Mouse (Mus musculus) mature B cell (primary cell): ENCODE data around the gene Uspl1.

ENCODE experiments used
- in situ Hi-C: fragments of 300-500 bp; cut with MboI; formaldehyde crosslinking; loops from 2 replicates; pipeline ENCODE4 v1.14.3; 2019

Uspl1 gene

GRCm38 (mm10) chr5:149209328-149209727 lies 25.2 kb downstream of the Uspl1 start:
- in situ Hi-C loops: no loop called here

GRCm38 (mm10) chr5:149211041-149211440 lies 26.9 kb downstream of the Uspl1 start:
- in situ Hi-C loops: no loop called here

DNA sequence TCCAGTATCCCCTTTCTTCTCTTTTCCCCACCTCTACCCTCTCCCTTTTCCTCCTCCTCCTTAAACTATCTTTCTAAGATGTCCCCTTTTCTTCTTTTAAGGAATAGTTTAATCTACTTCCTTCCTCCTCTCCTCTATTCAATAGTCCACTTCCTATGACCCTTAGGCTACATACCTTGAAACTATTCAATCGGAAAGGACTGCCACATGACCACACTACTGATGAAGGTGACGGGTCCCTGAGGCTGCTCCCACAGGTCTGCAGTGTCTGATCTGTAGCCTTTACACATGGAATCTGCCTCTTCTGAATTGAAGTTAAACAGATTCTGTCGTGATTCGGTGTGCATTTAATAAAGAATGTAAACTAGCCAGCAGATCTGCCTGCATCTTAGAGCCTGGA lies 28.7 kb downstream of the Uspl1 start:
- in situ Hi-C loops: no loop called here

DNA sequence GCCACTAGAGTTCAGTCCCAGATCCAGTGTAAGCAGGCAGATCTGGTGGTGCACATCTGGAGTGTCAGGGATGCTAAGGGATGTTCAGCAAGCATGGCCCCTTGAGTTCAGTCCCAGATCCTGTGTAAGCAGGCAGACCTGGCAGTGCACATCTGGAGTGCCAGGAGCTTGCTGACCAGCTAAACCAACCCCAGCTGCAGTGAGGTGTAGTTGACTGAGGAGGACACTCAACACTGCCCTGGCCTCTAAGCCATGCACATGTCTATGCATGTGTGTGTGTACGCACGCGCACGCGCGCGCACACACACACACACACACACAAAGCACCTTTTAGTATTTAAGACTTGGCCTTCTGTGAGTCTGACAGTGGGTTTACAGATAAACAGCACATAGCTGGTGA lies 31.4 kb downstream of the Uspl1 start:
- in situ Hi-C loops: no loop called here

- in situ Hi-C loops: no loop called here
These were observed 33.6 kb downstream of the Uspl1 start for GRCm38 (mm10) chr5:149217524-149218357.

GRCm38 (mm10) chr5:149219493-149219892 lies 35.3 kb downstream of the Uspl1 start:
- in situ Hi-C loops: no loop called here

DNA sequence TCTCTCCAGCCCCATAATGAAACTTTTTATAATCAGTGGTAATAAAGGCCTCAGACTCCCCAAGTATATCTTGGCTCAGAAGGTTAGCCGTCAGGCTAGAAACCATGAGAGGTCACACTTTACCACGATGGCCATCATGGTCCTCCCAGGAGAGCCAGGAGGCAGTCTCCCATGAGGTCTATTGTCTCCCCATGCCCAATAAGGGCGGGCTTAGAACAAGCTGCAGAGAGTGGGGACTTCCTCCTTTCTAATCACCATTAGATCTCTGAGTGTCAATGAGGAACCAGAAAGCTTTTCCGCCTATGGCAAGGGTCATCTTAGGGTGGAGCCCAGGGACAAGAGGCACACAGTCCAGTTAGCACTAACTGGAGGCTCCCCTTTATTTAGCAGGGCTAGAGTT lies 37.2 kb downstream of the Uspl1 start:
- in situ Hi-C loops: no loop called here

- in situ Hi-C loops: no loop called here
These were observed 40.5 kb downstream of the Uspl1 start for GRCm38 (mm10) chr5:149224666-149225065.

DNA sequence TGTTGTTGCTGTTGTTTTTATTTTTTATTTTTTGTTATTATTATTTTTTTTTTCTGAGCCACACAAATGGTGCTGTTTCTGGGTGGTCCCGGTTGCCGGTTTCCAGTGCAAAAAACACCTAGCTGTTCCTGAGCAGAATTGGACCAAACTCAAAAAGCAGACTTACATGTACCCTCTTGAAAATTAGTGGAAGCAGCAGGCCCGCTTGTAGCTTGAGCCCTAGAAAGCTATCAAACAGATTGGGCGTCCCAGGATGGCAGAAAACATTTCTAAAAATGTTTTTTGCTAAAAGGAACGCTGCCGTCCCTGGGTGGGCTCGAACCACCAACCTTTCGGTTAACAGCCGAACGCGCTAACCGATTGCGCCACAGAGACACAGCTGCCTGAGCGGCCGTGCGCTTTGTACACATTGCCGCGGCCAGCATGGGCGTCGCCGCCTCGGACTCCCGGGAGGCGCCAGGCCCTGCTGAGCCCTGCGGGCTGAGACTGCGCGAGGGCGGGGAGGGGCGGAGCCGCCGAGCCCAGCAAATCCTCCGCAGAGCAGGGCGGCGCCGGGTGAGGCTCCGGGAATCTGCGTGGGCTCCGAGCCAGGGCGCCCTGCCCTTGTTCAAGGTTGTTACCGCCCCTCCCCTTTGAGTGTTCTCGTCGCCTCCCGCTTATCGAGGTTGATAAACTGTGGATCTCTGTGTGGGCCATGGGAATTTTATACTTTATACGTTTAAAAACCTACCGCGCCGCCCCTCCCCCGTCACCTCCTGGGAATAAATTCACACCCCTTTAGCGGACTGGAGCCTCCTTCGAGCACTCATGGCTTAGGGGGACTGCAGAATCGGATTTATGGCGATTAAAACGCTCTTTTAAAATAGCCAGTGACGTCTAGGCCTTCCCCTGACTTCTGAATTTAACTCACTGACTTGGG lies 44.8 kb downstream of the Uspl1 start:
- in situ Hi-C loops: no loop called here

- in situ Hi-C loops: no loop called here
These were observed 45.6 kb downstream of the Uspl1 start for GRCm38 (mm10) chr5:149229619-149230339.

DNA sequence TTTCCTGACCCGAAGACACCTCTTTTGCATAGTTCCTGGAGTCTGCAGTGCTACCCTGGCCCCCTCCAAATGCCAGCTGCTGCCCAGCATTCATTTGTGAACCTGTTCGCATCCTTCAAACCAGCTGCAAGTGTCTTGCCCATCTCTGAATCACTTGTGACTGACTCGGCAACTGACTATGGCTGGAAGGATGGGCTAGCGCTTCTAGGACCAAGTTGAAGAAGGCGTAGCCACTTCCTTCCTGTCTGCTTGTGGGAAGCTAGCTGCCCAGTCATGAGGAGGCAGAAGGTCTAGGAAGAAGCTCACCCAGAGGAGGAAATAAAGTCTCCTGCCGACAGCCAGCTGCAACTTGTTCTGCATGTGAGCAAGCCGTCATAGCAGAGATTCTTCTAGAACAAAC lies 50.9 kb downstream of the Uspl1 start:
- in situ Hi-C loops: no loop called here

GRCm38 (mm10) chr5:149237221-149237950 lies 53.2 kb downstream of the Uspl1 start:
- in situ Hi-C loops: no loop called here

DNA sequence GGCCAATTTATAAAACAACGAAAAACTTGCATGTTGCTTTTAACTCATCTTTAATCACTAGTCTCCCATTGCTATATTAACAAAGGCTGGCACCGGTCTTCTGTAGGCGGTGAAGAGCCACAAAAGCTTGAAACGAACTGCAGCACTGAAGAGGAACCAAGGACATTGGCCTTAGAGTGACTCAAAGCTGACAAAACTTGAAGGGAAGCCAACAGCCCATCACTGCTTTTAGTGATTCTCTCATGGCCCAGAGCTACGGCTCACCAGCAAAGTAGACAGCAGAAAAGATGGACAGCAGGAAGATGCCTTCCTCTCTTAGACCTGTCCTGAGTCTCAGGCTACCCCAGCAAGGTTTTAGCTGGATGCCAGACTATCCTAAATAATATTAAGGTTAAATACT lies 58.3 kb downstream of the Uspl1 start:
- in situ Hi-C loops: no loop called here

GRCm38 (mm10) chr5:149243053-149243452 lies 58.9 kb downstream of the Uspl1 start:
- in situ Hi-C loops: no loop called here

- in situ Hi-C loops: no loop called here
These were observed 61.3 kb downstream of the Uspl1 start for GRCm38 (mm10) chr5:149245391-149245964.

GRCm38 (mm10) chr5:149245965-149246470 lies 61.9 kb downstream of the Uspl1 start:
- in situ Hi-C loops: no loop called here

DNA sequence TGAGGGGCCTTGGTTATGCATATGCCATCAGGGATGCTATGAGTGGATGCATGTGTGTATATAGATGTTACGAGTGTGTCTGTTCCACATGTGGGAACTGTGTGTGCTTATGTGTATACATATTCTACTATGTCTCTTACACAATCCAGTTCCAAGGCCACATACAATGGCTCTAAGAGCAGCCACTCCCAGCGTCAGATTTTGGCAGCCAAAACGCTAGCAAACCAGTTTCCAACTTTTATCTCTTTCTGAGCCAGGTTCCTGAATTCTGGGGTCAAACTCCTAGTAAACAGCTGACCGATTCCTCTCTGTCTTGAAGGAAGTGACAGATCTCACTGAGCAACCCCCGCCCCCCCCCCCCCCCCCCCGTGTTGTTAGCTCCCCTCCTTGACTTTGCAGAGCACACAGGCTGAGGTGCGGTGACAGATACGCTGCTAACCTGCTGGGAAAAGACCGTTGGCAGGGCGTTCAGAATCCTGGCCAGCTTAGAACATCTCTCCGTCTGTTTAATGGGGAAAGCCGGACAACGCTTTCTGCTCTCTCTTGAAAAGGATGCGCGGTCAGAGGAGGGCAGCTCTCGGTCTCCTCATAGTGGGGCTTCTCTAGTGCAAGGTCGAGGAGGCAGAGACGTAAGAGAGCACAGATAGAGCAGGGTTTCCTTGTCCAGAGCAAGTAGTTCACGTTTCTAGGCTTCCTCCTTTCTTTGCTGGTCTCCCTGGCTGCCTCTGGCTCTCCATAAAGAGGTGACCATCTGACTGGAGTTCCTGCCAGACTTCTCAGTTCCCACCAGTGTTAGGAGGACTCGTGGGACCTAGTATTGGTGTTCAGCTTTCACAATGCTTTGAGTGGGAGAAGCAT lies 63.1 kb downstream of the Uspl1 start:
- in situ Hi-C loops: no loop called here

DNA sequence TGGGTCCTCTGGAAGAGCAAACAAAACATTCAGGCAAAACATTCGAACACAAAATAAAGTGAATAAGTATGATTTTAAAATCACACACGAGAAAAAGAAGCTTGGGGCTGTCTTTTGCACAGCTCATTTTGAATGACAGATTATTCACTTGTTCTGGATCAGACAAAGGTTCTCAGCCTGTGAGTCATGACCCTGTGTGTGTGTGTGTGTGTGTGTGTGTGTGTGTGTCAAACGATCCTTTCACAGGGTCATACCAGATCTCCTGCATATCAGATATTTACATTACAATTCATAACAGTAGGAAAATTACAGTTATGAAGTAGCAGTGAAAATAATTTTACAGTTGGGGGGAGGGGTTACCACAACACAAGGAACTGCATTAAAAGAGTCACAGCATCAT lies 68.2 kb downstream of the Uspl1 start:
- in situ Hi-C loops: no loop called here

- in situ Hi-C loops: no loop called here
These were observed 69.3 kb downstream of the Uspl1 start for GRCm38 (mm10) chr5:149253491-149253890.

DNA sequence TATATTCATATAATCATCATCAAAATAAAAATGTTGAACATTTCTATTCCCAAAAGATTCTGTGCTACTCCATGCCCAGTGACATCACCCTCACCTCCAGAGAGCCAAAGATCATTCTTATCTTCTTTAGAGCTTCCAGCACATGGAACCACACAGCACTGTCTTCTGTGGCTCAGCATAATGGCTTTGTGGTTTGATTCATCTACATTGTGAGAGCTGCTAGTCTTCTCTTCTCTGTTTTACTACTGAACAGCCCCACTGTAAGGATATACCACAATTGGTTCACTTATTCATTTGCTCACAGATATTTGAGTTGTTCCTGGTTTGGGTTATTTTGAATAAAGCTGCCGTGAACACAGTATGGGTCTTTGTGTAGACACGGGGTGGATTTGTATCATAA lies 71.4 kb downstream of the Uspl1 start:
- in situ Hi-C loops: no loop called here
